Mouse (Mus musculus): Measurements from ENCODE around the gene 4933402N03Rik.

Gene 4933402N03Rik

DNA sequence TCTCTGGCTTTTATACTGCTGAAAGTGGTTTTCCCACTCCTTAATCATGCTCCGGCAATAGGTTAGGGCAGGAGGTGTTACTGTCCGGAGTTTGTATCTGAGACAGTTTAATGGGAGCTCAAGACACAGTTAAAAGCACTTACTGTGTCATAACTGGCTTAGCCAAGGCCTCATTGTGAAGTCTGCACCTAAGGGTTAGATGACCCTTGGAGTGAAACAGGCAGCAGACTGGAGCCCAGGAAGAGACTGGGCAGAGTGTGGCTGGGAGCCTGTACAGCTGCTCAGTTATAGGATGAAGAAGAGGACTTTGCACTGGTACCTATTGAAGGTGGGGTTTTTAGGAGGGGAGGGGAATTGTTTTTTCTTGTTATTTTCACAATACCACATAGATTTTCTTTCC is at the start of gene 4933402N03Rik:
Gene 4933402N03Rik (minus strand): TSS at position 101 of the 400 bp plus-strand sequence.
- no peak for DNase-seq

- DNase-seq: no peak
Observed at GRCm38 (mm10) chr7:131187996-131188395, 41.9 kb upstream of the 4933402N03Rik start.

DNA sequence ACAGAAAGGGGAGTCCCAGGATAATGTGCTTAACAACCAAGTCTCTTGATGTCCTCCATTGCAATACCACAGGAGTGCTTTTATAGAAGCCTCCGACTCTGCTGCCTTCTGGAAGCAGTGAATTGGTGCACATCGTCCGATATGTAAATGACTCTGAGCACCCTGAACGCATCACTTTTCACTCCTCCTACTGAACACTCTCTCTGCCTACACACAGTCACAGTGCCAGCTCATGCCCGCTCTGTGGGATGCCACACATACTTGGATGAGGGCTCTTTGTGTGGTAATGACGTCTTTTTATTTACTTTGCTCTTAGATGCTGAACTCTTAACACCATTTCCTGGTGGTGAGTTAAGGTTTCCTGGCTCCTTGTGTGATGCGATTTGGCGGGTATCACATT is 40.9 kb upstream of the 4933402N03Rik start:
- no peak for DNase-seq

DNA sequence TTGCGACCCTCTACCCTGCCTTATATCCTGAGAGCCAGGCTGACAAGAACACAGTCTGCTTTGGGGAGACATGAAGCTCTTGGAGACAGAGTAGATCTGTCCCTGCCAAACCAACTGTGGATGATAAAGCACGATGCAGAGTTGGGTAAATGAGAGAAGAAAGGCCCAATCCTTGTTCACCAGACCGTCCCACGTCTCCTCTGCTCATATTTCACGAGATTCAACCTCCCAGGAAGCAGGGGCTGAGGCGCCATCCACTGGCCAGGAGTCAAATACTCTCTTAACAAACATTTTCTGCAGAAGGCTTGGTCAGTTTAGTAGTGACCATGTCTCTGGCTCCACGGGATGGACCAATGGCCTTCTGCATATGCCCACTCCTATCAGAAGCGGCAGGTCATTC is 38.2 kb upstream of the 4933402N03Rik start:
- no peak for DNase-seq

DNA sequence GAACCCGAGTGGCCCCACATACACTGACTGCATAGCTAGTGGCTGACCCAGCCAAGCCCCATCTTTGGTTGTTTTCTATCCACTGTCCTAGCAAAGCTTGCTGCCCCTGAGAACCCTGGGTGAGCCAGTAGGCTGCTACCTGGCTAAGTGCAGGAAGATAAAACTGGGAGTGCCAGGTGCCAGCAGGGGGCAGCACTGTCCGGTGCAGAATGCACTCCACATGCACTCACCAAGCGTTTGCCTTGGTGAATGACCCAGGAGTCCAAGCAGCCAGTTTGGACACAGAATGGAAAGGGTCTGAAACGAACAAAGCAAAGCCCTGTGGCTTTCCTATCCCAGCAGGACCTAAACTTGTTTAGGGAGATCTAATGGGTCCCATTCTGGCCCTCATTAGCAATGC is 36.6 kb upstream of the 4933402N03Rik start:
- DNase-seq: peak; percentile 6

- no peak for DNase-seq
Observed at GRCm38 (mm10) chr7:131174121-131174520, 28.0 kb upstream of the 4933402N03Rik start, which contains the start of gene 5430419D17Rik. Gene 5430419D17Rik, plus strand, starts transcription at chr7:131174402.

DNA sequence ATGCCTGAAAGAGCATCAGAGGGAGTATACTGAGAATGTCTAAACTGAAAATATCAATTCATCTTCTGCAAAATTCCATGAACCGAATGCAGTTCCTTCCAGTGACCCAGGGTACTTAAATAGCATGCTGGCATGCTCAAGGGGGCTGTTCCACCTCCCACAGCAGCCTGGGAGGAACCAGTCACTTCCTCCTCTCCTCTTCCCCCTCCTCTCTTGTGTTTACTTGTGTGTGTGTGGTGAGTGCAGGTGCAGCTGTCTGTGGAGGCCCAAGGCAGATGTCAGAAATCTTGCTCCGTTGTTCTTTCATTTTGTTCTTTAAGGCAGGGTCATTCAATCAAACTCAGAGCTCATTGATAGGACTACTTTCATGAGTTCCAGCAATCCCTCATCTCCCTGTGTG is 23.0 kb upstream of the 4933402N03Rik start:
- no peak for DNase-seq

DNA sequence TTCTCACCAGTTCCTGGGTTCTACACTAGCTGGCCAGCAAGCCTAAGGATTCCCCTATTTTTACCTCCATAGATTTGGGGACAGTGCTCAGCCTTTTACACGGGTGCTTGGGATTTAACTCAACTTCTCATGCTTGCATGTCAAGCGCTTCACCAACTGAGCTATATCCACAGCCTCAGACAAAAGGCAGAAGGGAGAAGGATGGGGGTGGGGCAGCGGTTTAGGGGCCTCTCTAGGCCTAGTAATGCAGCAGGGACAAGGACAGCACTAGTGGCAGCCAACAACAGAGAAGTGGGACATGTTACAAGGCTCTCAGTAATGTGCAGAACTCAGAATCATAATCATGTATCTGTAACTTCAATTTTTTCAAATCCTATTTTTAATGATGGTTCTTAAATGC is 21.7 kb upstream of the 4933402N03Rik start:
- no peak for DNase-seq

DNA sequence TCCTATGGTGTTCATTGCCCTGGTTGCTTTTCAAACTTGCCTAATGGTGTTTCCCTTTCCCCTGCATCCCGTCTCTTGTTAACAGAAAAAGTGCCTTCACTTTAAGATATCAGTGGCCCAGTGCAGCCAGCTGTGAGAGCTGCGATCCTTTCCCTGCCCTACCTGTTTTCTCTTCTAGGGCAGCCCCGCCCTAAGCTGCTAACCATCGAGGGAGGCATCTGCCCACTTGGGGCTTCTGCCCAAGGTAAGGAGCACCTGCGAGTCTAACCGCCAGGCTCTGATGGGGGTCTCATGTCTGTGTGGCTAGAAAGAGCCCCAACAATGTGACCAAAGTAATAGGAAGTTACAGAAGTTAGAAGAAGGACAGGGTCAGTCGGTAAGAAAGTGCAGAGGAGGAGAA is 16.1 kb upstream of the 4933402N03Rik start:
- no peak for DNase-seq

DNA sequence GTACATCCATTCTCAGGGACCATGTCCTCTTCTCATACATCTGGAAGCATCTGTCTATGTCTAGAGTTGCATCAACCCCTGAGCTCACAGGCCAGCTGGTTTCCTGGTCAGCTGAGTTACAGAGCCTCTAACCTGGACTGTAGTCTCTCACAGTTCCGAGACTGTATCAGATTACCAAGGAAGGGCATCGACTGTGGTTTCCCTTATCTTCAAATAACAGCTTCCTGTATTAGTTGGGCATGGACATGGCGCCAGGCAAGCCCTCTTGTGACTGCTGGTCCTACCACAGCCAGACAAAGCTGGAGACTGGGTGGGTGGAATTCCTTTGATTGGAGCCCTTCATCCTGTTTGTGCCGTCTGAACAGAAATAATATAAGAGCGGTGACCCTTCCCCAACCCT is 6.9 kb upstream of the 4933402N03Rik start:
- no peak for DNase-seq

- DNase-seq: no peak
Observed at GRCm38 (mm10) chr7:131150179-131150578, 4.1 kb upstream of the 4933402N03Rik start.

DNA sequence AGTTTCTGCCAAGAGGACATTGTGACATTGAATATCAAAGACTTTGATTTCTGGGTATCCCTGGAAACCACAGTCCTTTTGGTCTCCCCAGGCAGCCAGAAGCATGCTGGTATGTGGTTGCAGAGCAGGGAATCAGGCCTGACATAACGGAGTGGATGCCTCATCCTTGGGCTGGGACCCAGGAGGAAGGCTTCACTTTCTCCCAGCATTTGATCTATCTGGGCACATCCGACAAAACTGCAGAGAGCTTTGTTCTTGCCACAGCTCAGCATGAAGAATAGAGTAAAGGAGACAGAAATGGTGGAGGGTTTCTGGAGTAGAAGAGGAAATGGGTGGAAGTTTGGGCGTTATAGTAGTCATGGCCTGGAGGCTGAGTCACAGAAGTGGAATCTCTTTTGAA is 12.9 kb downstream of the 4933402N03Rik start:
- DNase-seq: no peak

GRCm38 (mm10) chr7:131130021-131130420 is 16.1 kb downstream of the 4933402N03Rik start:
- DNase-seq: no peak

- DNase-seq: no peak
Observed at GRCm38 (mm10) chr7:131122210-131122807, 23.8 kb downstream of the 4933402N03Rik start.

GRCm38 (mm10) chr7:131114434-131114833 is 31.7 kb downstream of the 4933402N03Rik start:
- DNase-seq: no peak

DNA sequence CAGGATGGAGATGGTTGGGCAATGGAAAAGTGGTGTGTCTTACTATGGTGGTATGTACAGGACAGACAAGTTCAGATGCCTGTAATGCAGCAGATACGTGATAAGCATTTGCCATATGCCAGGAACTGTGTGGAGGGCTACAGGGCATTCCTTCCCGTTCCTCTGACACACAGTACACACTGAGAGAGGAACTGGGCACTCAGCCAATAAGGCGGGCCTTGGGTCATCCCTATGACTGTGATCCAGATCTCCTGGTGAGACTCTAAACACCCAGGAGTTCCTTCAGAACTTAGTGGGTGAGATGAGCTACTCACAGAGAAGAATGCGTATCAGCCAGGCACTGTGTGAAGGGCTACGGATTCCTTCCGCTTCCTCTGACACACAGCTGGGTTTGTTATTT is 32.4 kb downstream of the 4933402N03Rik start:
- no peak for DNase-seq

DNA sequence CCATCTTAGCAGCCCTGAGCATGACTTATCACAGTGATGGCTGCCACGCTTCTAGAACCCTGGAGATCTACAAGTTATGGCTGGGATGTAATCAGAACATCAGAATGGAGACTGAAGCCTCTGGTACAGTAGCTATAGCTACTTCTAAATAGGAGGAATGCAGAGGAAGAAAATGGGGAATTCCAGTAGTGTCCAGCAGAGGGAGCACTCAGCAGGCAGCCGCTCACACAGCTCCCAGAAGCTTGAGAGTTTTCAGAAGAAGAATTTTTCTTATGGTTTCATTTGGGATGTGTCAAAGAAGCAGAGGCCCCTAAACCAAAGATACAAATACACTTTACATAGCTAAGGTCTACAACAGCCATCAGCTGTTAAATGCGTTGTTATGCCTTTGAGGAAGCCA is 33.6 kb downstream of the 4933402N03Rik start:
- peak; percentile 57 for DNase-seq
